In the genomic region with DNA sequence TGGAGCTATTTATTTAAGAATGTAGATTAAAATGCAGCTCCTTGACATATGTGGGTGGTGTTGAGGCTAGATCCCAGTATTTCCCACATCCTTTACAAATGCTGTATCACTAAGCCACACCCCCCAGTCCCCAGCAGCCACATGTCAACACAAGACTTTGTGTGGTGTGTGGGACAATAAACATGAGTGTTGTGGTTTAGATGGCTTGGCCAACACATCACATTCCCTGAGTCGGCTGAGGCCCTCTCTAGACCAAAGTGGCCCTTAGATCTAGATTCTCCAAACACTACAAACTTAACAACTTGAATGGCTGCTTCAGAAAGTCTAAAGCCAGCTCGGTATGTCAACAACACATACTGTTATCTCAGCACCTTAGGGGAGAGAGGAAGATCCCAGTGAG, we compare ENCODE assay signal across 17 mouse cellular contexts.
"Had no signal": no experiment of that assay in that cellular context is flagged by ENCODE, and none has a peak within 500 bp of the region (broad histone marks: within the 10 kb centered on the region; RNA-seq: fewer than 3 reads in every experiment).

No protein-coding gene starts in this region.

- H3K36me3 ChIP-seq: limb, embryonic 15.5 days; liver, embryonic 13.5 days; midbrain, embryonic 10.5 days; neural tube, embryonic 15.5 days had no signal

- H3K27ac ChIP-seq: limb, embryonic 15.5 days; liver, embryonic 13.5 days; midbrain, embryonic 10.5 days; neural tube, embryonic 15.5 days had no signal

- H3K9me3 ChIP-seq: limb, embryonic 15.5 days; liver, embryonic 13.5 days; midbrain, embryonic 10.5 days; neural tube, embryonic 15.5 days had no signal

- H3K27me3 ChIP-seq: limb, embryonic 15.5 days; liver, embryonic 13.5 days; neural tube, embryonic 15.5 days had no signal

- H3K4me3 ChIP-seq: limb, embryonic 15.5 days; liver, embryonic 13.5 days; midbrain, embryonic 10.5 days; myocyte; neural tube, embryonic 15.5 days had no signal

- H3K4me1 ChIP-seq: limb, embryonic 15.5 days; liver, embryonic 13.5 days had no signal

- ATAC-seq: inflammation-experienced regulatory T-cells, adult 6 months; intestine, postnatal 0 days had no signal

- H3K4me2 ChIP-seq: limb, embryonic 15.5 days; liver, embryonic 13.5 days; neural tube, embryonic 15.5 days had no signal

- DNase-seq: kidney, adult 8-10 months; kidney, postnatal 36 days; layer of hippocampus, adult 9-11 months; layer of hippocampus, postnatal 36 days; liver, embryonic 13.5 days; midbrain, embryonic 14.5 days; right cerebral cortex, adult 18-20 months; right cerebral cortex, postnatal 25 days; thymus, adult 18-20 months; thymus, postnatal 14 days had no signal

- H3K9ac ChIP-seq: limb, embryonic 15.5 days; liver, embryonic 13.5 days; liver, postnatal 0 days; neural tube, embryonic 15.5 days had no signal
